ENCODE assay signal across 7 mouse cellular contexts in genomic region chr1:136626141-136626540, GRCm38 (mm10). TPM values are rescaled to one million over a fixed set of nuclear protein-coding genes. Genes with fewer than 3 reads are reported as not detected.
A peak's percentile ranks its signal among the peaks of the same experiment; 100 is the strongest.
DNase-seq lines count a peak whose midpoint lies in the region; ATAC-seq and TF ChIP-seq lines count a peak whose summit lies in the region.

No protein-coding gene starts in this region.

- no peaks in the 10 kb centered on the region for H3K27me3 ChIP-seq in neural tube, embryonic 11.5 days (ENCODE audit: control insufficient read depth, insufficient read depth, low read length)
- H3K27me3 ChIP-seq in forebrain, embryonic 13.5 days = no peaks in the 10 kb centered on the region
- H3K27me3 ChIP-seq in limb, embryonic 15.5 days = no peaks in the 10 kb centered on the region
- H3K27me3 ChIP-seq in stomach, postnatal 0 days (ENCODE audit: control insufficient read depth, insufficient read depth, low read length) = no peaks in the 10 kb centered on the region

- peaks cover 19% of the 10 kb centered on the region for H3K4me1 ChIP-seq in neural tube, embryonic 11.5 days (ENCODE audit: control insufficient read depth, insufficient read depth, low read length)
- peaks cover 36% of the 10 kb centered on the region for H3K4me1 ChIP-seq in forebrain, embryonic 13.5 days
- peaks cover 22% of the 10 kb centered on the region for H3K4me1 ChIP-seq in limb, embryonic 15.5 days
- peaks cover 14% of the 10 kb centered on the region; the same call in 1 of the 2 replicates for H3K4me1 ChIP-seq in stomach, postnatal 0 days (replicated peaks; ENCODE audit: control insufficient read depth, insufficient read depth)

- TF ChIP-seq CTCF in stomach, postnatal 0 days (IDR thresholded peaks at IDR 0.05; ENCODE audit: low read depth) = no peak

- H3K9ac ChIP-seq in neural tube, embryonic 11.5 days (ENCODE audit: low read length) = peak overlapping the region; percentile 98; the same call in 1 of the 2 replicates
- H3K9ac ChIP-seq in forebrain, embryonic 13.5 days = peak overlapping the region; percentile 96
- H3K9ac ChIP-seq in limb, embryonic 15.5 days = peak overlapping the region; percentile 89; the same call in 1 of the 2 replicates
- peak overlapping the region; percentile 93; the same call in 1 of the 2 replicates for H3K9ac ChIP-seq in stomach, postnatal 0 days (ENCODE audit: low read length)

- H3K27ac ChIP-seq in neural tube, embryonic 11.5 days (ENCODE audit: low read depth, low read length) = no peak overlapping the region
- H3K27ac ChIP-seq in forebrain, embryonic 13.5 days = no peak overlapping the region
- H3K27ac ChIP-seq in limb, embryonic 15.5 days = no peak overlapping the region
- H3K27ac ChIP-seq in stomach, postnatal 0 days (replicated peaks) = no peak overlapping the region

- H3K9me3 ChIP-seq in neural tube, embryonic 11.5 days (ENCODE audit: control insufficient read depth, low read length) = no peaks in the 10 kb centered on the region
- no peaks in the 10 kb centered on the region for H3K9me3 ChIP-seq in forebrain, embryonic 13.5 days (replicated peaks)
- no peaks in the 10 kb centered on the region for H3K9me3 ChIP-seq in limb, embryonic 15.5 days
- no peaks in the 10 kb centered on the region for H3K9me3 ChIP-seq in stomach, postnatal 0 days (ENCODE audit: control insufficient read depth, low read length)

- WGBS in neural tube, embryonic 11.5 days = 90% methylated on average over 7 of the region's 7 CpGs
- 85% methylated on average over 7 of the region's 7 CpGs for WGBS in forebrain, embryonic 13.5 days
- 87% methylated on average over 7 of the region's 7 CpGs for WGBS in limb, embryonic 15.5 days
- 77% methylated on average over 7 of the region's 7 CpGs for WGBS in stomach, postnatal 0 days

- TF ChIP-seq EP300 in stomach, postnatal 0 days (optimal IDR thresholded peaks at IDR 0.05) = no peak

- no peak for DNase-seq in neural tube, embryonic 11.5 days (ENCODE audit: low spot score)
- DNase-seq in neural tube, embryonic 10.5 days (ENCODE audit: extremely low spot score, low spot score) = no peak
- DNase-seq in stomach, postnatal 0 days (ENCODE audit: low spot score) = no peak
- DNase-seq in yolk sac, embryonic 10.5 days (ENCODE audit: low spot score) = no peak
- DNase-seq in right cerebral cortex, postnatal 25 days = no peak

- H3K36me3 ChIP-seq in neural tube, embryonic 11.5 days (ENCODE audit: control insufficient read depth, insufficient read depth, low read length) = peaks cover 15% of the 10 kb centered on the region; the same call in 1 of the 2 replicates
- peaks cover 35% of the 10 kb centered on the region for H3K36me3 ChIP-seq in forebrain, embryonic 13.5 days (ENCODE audit: poor library complexity, severe bottlenecking)
- peaks cover 22% of the 10 kb centered on the region for H3K36me3 ChIP-seq in limb, embryonic 15.5 days
- H3K36me3 ChIP-seq in stomach, postnatal 0 days (ENCODE audit: control insufficient read depth, insufficient read depth, low read length) = peaks cover 5% of the 10 kb centered on the region; the same call in 1 of the 2 replicates

- peak overlapping the region; percentile 93 for H3K4me3 ChIP-seq in neural tube, embryonic 11.5 days (ENCODE audit: low read depth, low read length)
- peak overlapping the region; percentile 92 for H3K4me3 ChIP-seq in forebrain, embryonic 13.5 days
- H3K4me3 ChIP-seq in limb, embryonic 15.5 days = peak overlapping the region; percentile 92
- H3K4me3 ChIP-seq in stomach, postnatal 0 days (ENCODE audit: low read depth, low read length) = peak overlapping the region; percentile 88

- H3K4me2 ChIP-seq in neural tube, embryonic 11.5 days (ENCODE audit: low read depth) = peak overlapping the region; percentile 90
- H3K4me2 ChIP-seq in forebrain, embryonic 13.5 days = peak overlapping the region; percentile 90
- H3K4me2 ChIP-seq in limb, embryonic 15.5 days = peak overlapping the region; percentile 58
- H3K4me2 ChIP-seq in stomach, postnatal 0 days (replicated peaks; ENCODE audit: low read depth) = peak overlapping the region; percentile 87

- ATAC-seq in neural tube, embryonic 11.5 days (ENCODE audit: insufficient read depth, low FRiP score, low TSS enrichment) = no peak
- no peak for ATAC-seq in forebrain, embryonic 13.5 days
- no peak for ATAC-seq in limb, embryonic 15.5 days (ENCODE audit: insufficient number of reproducible peaks, low FRiP score, low TSS enrichment, low read depth)
- no peak for ATAC-seq in stomach, postnatal 0 days (ENCODE audit: low FRiP score, low TSS enrichment)

RNA-seq across cellular contexts. Expression of gene Zfp281, which starts 1.4 kb away (rescaled TPM):
- 40.0 and 40.6 TPM in 2 replicates for polyA plus RNA-seq in neural tube, embryonic 11.5 days (2014; fragmentation: Nextera tagmentation; extraction: Ambion mirVana)
- 26.6 and 27.9 TPM in 2 replicates for polyA plus RNA-seq in forebrain, embryonic 13.5 days (2015; fragmentation: Nextera tagmentation; extraction: Ambion mirVana)
- polyA plus RNA-seq in limb, embryonic 15.5 days (2015; fragmentation: Nextera tagmentation; extraction: Ambion mirVana) = 15.8 and 17.3 TPM in 2 replicates
- polyA plus RNA-seq in stomach, postnatal 0 days (2015; fragmentation: Nextera tagmentation; extraction: Ambion mirVana) = 7.4 and 7.5 TPM in 2 replicates
